Mouse (Mus musculus): ENCODE data around the gene Ly86.

The Ly86 gene

GRCm38 (mm10) chr13:37344909-37345772 lies at the start of gene Ly86:
TSS of gene Ly86 (plus strand) at chr13:37345208.
- in situ Hi-C loops (cut with MboI): no loop called here

DNA sequence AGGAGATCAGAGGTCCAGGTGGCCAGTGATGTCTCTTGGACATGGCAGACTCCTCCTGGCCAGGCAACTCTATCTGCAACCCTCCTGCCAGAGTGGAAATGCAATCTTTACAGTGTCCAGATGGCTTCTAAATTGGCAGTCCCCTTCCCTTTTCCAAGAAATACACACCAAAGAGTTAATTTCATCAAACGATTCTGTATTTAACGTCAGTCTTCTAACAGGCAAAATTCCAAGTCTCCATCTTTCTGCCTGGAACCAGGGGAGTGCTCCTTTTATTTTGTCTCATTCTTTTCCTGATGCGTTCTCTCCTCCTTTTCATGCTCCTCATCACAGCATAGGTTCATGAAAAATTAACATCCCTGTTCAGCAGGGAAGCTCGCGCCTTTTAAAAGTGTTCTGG lies 47.1 kb upstream of the Ly86 start:
- in situ Hi-C loops (cut with MboI): no loop called here

- in situ Hi-C loops (cut with MboI): no loop called here
These were observed 46.2 kb upstream of the Ly86 start for GRCm38 (mm10) chr13:37298856-37299255.

DNA sequence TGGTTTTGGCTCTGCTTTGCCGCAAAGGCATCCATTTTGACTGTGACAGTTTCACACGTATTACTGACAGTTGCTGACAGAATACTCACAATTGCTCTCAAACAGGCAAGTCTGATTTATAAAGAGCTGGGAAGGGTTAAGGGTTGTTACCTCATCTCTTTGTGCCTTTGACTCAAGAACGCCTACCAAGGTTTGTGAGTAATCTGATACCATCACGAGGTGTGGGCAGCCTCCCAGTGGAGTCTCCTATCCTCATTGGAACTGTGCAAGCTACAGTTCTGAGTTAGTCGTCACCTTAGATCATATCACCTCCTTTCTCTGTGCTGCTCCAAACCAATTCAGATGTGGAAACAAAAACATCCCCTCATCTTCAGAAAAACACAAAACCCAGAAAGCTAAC lies 42.1 kb upstream of the Ly86 start:
- in situ Hi-C loops (cut with MboI): loop anchor here (25.0 kb wide), 1 partner anchor 516 kb away; no protein-coding TSS in a partner anchor

DNA sequence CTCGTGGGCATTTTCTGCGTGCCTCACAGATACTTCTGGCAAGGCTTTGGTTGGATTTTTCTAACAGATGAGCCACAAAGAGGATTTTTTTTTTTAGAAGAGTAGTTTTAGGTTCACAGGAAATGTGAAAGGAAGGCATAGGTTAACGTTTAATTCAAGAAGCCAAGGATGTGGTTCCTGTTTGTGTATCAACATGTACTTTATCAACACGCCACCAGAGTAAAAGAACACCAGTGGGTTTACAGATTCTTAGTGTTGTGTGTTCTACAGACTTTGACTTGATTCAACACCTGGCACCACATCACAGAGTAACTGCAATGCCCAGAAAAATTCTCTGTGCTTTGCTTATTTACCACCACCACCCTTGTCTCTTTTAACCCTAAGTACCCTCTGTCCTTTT lies 37.0 kb upstream of the Ly86 start:
- in situ Hi-C loops (cut with MboI): loop anchor here (25.0 kb wide), 1 partner anchor 521 kb away; no protein-coding TSS in a partner anchor

GRCm38 (mm10) chr13:37309296-37309695 lies 35.7 kb upstream of the Ly86 start:
- in situ Hi-C loops (cut with MboI): loop anchor here (25.0 kb wide), 1 partner anchor 522 kb away; no protein-coding TSS in a partner anchor

DNA sequence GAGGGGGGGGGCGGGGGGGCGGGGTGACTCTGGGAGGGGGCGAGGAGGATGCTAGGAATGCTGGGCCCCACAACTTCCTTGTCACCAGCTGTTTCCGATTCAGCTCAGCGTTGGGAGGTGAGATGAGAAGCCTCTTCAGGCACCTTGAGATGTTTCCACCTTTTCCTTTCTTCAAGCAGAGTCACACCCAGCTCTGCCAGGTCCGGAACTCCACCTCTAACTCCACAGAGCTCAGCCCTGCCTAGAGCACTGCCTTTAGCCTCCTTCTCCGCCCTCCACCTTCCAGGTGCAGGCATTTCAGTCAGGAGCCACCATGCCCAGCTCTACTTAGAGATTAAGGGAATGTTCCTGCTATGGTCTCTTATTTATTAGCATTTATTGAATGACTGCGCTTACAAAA lies 34.7 kb upstream of the Ly86 start:
- in situ Hi-C loops (cut with MboI): loop anchor here (5.0 to 25.0 kb wide), 3 partner anchors 523 to 1298 kb away; no protein-coding TSS in a partner anchor

- in situ Hi-C loops (cut with MboI): loop anchor here (5.0 to 25.0 kb wide), 3 partner anchors 524 to 1299 kb away; no protein-coding TSS in a partner anchor
These were observed 33.3 kb upstream of the Ly86 start for GRCm38 (mm10) chr13:37311555-37312221.

- in situ Hi-C loops (cut with MboI): loop anchor here (5.0 to 25.0 kb wide), 3 partner anchors 525 to 1300 kb away; no protein-coding TSS in a partner anchor
These were observed 32.6 kb upstream of the Ly86 start for GRCm38 (mm10) chr13:37312222-37312928.

- in situ Hi-C loops (cut with MboI): loop anchor here (5.0 to 25.0 kb wide), 3 partner anchors 526 to 1301 kb away; no protein-coding TSS in a partner anchor
These were observed 32.1 kb upstream of the Ly86 start for GRCm38 (mm10) chr13:37312951-37313350.

GRCm38 (mm10) chr13:37325504-37325903 lies 19.5 kb upstream of the Ly86 start:
- in situ Hi-C loops (cut with MboI): no loop called here

DNA sequence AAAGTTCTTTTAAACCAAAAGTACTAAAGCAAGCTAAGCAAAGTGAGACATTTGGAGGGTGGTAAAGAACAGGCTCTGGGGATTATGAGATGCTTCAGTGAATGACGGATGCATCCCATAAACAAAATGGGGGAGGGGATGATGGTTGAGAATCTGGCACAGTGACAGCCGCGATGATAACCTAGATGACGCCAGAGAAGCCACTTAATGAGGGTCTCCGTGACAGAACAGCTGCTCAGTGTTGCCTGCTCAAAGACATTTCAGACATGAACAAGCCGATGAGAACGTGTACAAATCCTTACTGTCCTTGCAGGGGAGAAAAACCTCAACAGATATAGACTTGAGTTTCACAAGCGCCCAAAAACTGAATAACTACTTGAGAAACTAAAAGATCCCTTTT lies 15.3 kb upstream of the Ly86 start:
- in situ Hi-C loops (cut with MboI): no loop called here

DNA sequence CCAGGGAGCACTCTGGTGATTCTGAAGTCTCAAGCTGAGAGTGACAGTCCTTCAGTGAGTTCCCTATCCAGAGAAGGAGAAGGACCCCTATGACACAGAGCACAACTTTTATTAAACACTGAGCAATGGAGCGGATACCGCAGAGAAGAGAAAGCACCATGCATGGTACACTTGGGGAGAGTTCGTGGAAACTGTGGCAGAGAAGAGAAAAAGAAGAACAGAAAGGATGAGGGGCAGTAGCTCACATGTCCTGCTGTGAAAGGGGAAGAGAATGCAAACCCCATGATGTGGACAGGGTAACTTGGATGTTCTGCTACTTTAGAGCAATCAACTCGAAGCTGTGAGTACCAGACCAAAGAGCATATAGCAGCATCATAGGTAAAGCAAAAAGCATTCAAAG lies 14.0 kb upstream of the Ly86 start:
- in situ Hi-C loops (cut with MboI): no loop called here

GRCm38 (mm10) chr13:37332779-37333543 lies 12.0 kb upstream of the Ly86 start:
- in situ Hi-C loops (cut with MboI): no loop called here

- in situ Hi-C loops (cut with MboI): no loop called here
These were observed 11.5 kb upstream of the Ly86 start for GRCm38 (mm10) chr13:37333544-37333870.

DNA sequence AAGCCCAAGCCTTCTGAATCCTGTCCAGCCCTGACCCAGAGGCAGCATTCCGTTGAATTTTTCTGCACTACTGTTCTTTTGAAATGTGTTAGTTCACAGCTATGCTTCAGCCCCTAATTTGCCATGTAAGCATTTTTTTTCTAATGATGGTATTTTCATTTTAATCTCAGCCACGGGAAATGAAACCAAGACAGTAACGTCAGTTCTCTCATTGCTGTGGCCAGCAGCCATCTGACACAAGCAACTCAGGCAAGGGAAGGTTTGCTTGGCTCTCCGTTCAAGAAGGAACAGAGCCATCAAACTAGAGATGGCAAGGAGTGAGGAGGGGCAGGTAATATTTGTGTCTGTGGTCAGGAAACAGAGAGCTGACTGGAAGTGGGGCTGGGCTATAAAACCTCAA lies 7.7 kb upstream of the Ly86 start:
- in situ Hi-C loops (cut with MboI): no loop called here

GRCm38 (mm10) chr13:37337871-37338270 lies 7.1 kb upstream of the Ly86 start:
- in situ Hi-C loops (cut with MboI): no loop called here

DNA sequence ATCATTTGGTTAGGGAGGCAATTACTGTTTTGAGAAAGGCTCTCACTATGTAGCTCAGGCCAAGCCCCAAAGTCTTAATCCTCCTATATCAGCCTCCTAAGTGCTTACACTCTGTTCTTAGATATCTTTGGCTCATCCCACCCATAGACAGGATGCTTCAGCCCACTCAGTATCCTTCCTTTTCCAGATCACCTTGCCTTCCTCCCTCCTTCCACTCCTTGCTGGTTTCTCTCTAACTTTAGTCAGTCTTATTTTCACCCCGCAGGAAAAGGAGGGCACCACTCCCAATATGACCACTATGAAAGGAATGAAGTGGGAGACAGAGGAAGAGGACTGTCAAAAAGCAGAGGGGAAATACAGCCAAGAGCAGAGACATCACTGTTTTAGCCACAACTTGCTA lies 2.2 kb upstream of the Ly86 start:
- in situ Hi-C loops (cut with MboI): no loop called here

- in situ Hi-C loops (cut with MboI): no loop called here
These were observed 815 bp downstream of the Ly86 start for GRCm38 (mm10) chr13:37345823-37346222.

DNA sequence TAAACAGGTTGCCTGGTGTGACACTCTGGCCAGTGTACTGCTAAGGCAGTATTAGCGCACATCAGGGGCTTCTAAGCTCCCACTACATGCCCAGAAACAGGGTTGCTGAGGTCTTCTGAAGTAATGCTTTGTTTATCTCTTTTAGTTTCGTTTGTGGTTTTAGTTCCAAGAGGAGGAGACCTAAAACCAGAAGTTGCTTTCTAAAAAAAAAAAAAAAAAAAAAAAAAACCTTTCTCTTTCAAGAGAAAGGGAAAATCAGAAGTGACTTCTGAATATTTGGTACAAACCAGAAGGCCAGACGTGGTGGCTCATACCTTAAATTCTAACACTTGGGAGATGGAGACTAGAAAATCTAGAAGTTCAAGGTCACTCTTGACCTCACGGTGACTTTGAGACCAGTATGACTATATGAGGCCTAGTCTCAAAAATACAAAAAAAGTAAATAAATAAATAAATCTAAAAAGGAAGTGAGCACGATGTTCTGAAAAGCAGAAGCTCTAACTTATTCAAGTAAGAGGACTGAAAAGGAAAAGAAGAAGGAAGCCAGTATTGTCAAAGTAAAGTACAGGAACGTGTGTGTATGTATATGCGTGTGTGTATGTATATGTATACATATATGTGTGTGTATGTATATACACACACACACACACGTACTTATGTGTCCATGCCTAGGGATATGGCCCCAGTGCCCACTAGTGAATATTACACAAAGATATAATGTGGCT lies 3.0 kb downstream of the Ly86 start:
- in situ Hi-C loops (cut with MboI): no loop called here

- in situ Hi-C loops (cut with MboI): no loop called here
These were observed 4.0 kb downstream of the Ly86 start for GRCm38 (mm10) chr13:37349051-37349450.

Data from mature B cell (primary cell).